In the genomic region with DNA sequence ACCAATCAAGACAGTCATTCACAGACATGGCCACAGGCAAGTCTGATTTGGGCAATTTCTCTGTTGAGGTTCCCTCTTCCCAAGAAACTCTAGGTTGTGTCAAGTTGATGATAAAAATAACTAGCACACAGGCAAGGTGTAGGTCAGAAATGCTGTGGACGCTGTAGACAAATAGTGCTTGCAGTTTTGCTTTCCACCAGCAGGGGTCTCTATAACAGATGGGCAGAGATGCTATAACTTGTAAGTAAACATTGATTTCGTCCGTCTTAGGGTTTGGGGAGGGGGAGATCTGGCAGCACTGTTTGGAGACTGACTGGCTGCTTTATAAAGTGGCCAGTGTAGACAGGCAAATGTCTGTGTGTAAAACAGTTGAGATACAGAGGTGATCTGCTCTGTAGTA, we compare ENCODE assay signal across 8 mouse cellular contexts. TPM values are rescaled to one million over a fixed set of nuclear protein-coding genes. Genes with fewer than 3 reads are reported as not detected.
A peak's percentile ranks its signal among the peaks of the same experiment; 100 is the strongest.
DNase-seq lines count a peak whose midpoint lies in the region; ATAC-seq and TF ChIP-seq lines count a peak whose summit lies in the region.

No protein-coding gene starts in this region.

- no peak overlapping the region for H3K4me3 ChIP-seq in hindbrain, embryonic 14.5 days (replicated peaks; ENCODE audit: low read length)
- no peak overlapping the region for H3K4me3 ChIP-seq in hindbrain, embryonic 13.5 days
- no peak overlapping the region for H3K4me3 ChIP-seq in ES-E14 (ENCODE audit: insufficient read depth in 1 of 2, low read depth in 1 of 2, low read length in 2 of 2, poor library complexity in 1 of 2, severe bottlenecking in 1 of 2)
- no peak overlapping the region for H3K4me3 ChIP-seq in limb, embryonic 14.5 days (replicated peaks; ENCODE audit: low read length)

- H3K27me3 ChIP-seq in hindbrain, embryonic 14.5 days (ENCODE audit: control insufficient read depth, insufficient read depth, low read length), result no peaks in the 10 kb centered on the region
- H3K27me3 ChIP-seq in hindbrain, embryonic 13.5 days, result peaks cover 4% of the 10 kb centered on the region; the same call in 1 of the 2 replicates
- no peaks in the 10 kb centered on the region for H3K27me3 ChIP-seq in limb, embryonic 14.5 days (ENCODE audit: control insufficient read depth, insufficient read depth, low read length)

- no peak for ATAC-seq in hindbrain, embryonic 14.5 days (ENCODE audit: low FRiP score)
- no peak for ATAC-seq in hindbrain, embryonic 13.5 days (ENCODE audit: low FRiP score)
- 0 out of 2 replicates have a peak, but pooled peaks have one; percentile 12 for ATAC-seq in limb, embryonic 14.5 days (ENCODE audit: low FRiP score, low read depth)

- H3K4me1 ChIP-seq in hindbrain, embryonic 14.5 days (replicated peaks; ENCODE audit: control insufficient read depth, insufficient read depth, low read length), result no peaks in the 10 kb centered on the region
- H3K4me1 ChIP-seq in hindbrain, embryonic 13.5 days (replicated peaks), result no peaks in the 10 kb centered on the region
- 0 out of 4 replicates have a peak, but pooled peaks cover 0 to 2% of the 10 kb centered on the region in 2 experiments for H3K4me1 ChIP-seq in ES-E14 (ENCODE audit: control insufficient read depth in 2 of 2, insufficient read depth in 2 of 2, low read length in 2 of 2, poor library complexity in 1 of 2)
- H3K4me1 ChIP-seq in limb, embryonic 14.5 days (ENCODE audit: control insufficient read depth, insufficient read depth, low read length), result no peaks in the 10 kb centered on the region

- in situ Hi-C loops in ES-E14 (cut with MboI; ENCODE audit: low sequenced_read_pairs in 2 of 2, unreplicated experiment in 2 of 2), result loop anchor here in 1 of 2 experiments (5.0 kb wide), 1 partner anchor 80 kb away; no protein-coding TSS in a partner anchor

- peak; percentile 61 for DNase-seq in hindbrain, embryonic 14.5 days (ENCODE audit: low spot score)
- peak; percentile 58 for DNase-seq in A20 (ENCODE audit: low read depth, low spot score)
- DNase-seq in ES-E14 (ENCODE audit: low read depth, low spot score), result peak; percentile 56
- DNase-seq in cerebellum, postnatal 36 days, result peak; percentile 38 to 59
- no peak for DNase-seq in limb, embryonic 14.5 days (ENCODE audit: low spot score)
- peak; percentile 68 to 88 for DNase-seq in spleen, postnatal 4 days (ENCODE audit: low spot score in 2 of 2)
- no peak for DNase-seq in gastrocnemius, postnatal 25 days

- no peaks in the 10 kb centered on the region for H3K9me3 ChIP-seq in hindbrain, embryonic 14.5 days (ENCODE audit: control insufficient read depth, low read length)
- no peaks in the 10 kb centered on the region for H3K9me3 ChIP-seq in hindbrain, embryonic 13.5 days
- no peaks in the 10 kb centered on the region for H3K9me3 ChIP-seq in ES-E14 (ENCODE audit: control insufficient read depth, insufficient read depth, low read depth, low read length)
- H3K9me3 ChIP-seq in limb, embryonic 14.5 days (ENCODE audit: control insufficient read depth, low read length), result no peaks in the 10 kb centered on the region

- 29% methylated on average over 3 of the region's 3 CpGs for WGBS in hindbrain, embryonic 14.5 days
- 17% methylated on average over 3 of the region's 3 CpGs for WGBS in hindbrain, embryonic 13.5 days
- 14% methylated on average over 3 of the region's 3 CpGs for WGBS in limb, embryonic 14.5 days

- H3K36me3 ChIP-seq in hindbrain, embryonic 14.5 days (replicated peaks; ENCODE audit: control insufficient read depth, insufficient read depth), result no peaks in the 10 kb centered on the region
- H3K36me3 ChIP-seq in hindbrain, embryonic 13.5 days, result no peaks in the 10 kb centered on the region
- H3K36me3 ChIP-seq in ES-E14 (ENCODE audit: control insufficient read depth, insufficient read depth, low read length, poor library complexity, severe bottlenecking), result no peaks in the 10 kb centered on the region
- peaks cover 29% of the 10 kb centered on the region for H3K36me3 ChIP-seq in limb, embryonic 14.5 days (ENCODE audit: control insufficient read depth, insufficient read depth, low read length)

- no peak overlapping the region for H3K27ac ChIP-seq in hindbrain, embryonic 14.5 days
- H3K27ac ChIP-seq in hindbrain, embryonic 13.5 days, result no peak overlapping the region
- H3K27ac ChIP-seq in ES-E14 (ENCODE audit: insufficient read depth, low read depth, low read length, poor library complexity, severe bottlenecking), result no peak overlapping the region
- H3K27ac ChIP-seq in limb, embryonic 14.5 days (replicated peaks; ENCODE audit: low read depth, low read length), result no peak overlapping the region

- H3K4me2 ChIP-seq in hindbrain, embryonic 14.5 days (replicated peaks), result no peak overlapping the region
- H3K4me2 ChIP-seq in hindbrain, embryonic 13.5 days, result no peak overlapping the region
- H3K4me2 ChIP-seq in limb, embryonic 14.5 days (replicated peaks; ENCODE audit: low read depth, low read length, severe bottlenecking), result no peak overlapping the region

- no peak for TF ChIP-seq POLR2A in limb, embryonic 14.5 days (IDR thresholded peaks at IDR 0.05; ENCODE audit: borderline replicate concordance, extremely low read depth, insufficient read depth, insufficient read length)

- H3K9ac ChIP-seq in hindbrain, embryonic 14.5 days, result no peak overlapping the region
- H3K9ac ChIP-seq in hindbrain, embryonic 13.5 days, result no peak overlapping the region
- H3K9ac ChIP-seq in ES-E14 (ENCODE audit: insufficient read depth, low read depth, low read length, poor library complexity, severe bottlenecking), result no peak overlapping the region
- H3K9ac ChIP-seq in limb, embryonic 14.5 days (ENCODE audit: low read depth, low read length, severe bottlenecking), result no peak overlapping the region

TF ChIP-seq in ES-E14, 5 proteins besides CTCF, POLR2A, EP300 and RAD21:
- TF ChIP-seq CHD2 (IDR thresholded peaks at IDR 0.05; ENCODE audit: low read depth, low read length) (no peak), MAFK (IDR thresholded peaks at IDR 0.05; ENCODE audit: insufficient read depth, low read depth, low read length) (no peak), ZC3H11A (IDR thresholded peaks at IDR 0.05; ENCODE audit: borderline replicate concordance, low read depth, low read length) (no peak), ZNF384 (IDR thresholded peaks at IDR 0.05; ENCODE audit: low read depth, low read length) (no peak), HCFC1 (IDR thresholded peaks at IDR 0.05; ENCODE audit: borderline replicate concordance, insufficient read depth, low read length) (no peak)

RNA-seq across cellular contexts. Expression of gene Gsn, which starts 35.7 kb away (rescaled TPM):
- 30.2 and 31.4 TPM in 2 replicates for polyA plus RNA-seq in hindbrain, embryonic 14.5 days (2014; fragmentation: Nextera tagmentation; extraction: Ambion mirVana)
- 27.4 and 28.2 TPM in 2 replicates for polyA plus RNA-seq in hindbrain, embryonic 13.5 days (2015; fragmentation: Nextera tagmentation; extraction: Ambion mirVana)
- 78.2 and 165 TPM in 2 replicates for total RNA-seq in ES-E14 (2012; rRNA removed)
- 160 and 163 TPM in 2 replicates for polyA plus RNA-seq in limb, embryonic 14.5 days (2012; rRNA removed)
- 196 and 214 TPM in 2 replicates for polyA plus RNA-seq in limb, embryonic 14.5 days (2014; fragmentation: Nextera tagmentation; extraction: Ambion mirVana)
- total RNA-seq in gastrocnemius, postnatal 25 days (2021), result 100 to 1,000 TPM; 345 to 440 TPM

RNA-seq across cellular contexts. Expression of gene Stom, which starts 44.9 kb away (rescaled TPM):
- polyA plus RNA-seq in hindbrain, embryonic 14.5 days (2014; fragmentation: Nextera tagmentation; extraction: Ambion mirVana), result 24.4 and 26.7 TPM in 2 replicates
- polyA plus RNA-seq in hindbrain, embryonic 13.5 days (2015; fragmentation: Nextera tagmentation; extraction: Ambion mirVana), result 15.1 and 18.6 TPM in 2 replicates
- total RNA-seq in ES-E14 (2012; rRNA removed), result 11.6 and 18.1 TPM in 2 replicates
- 14.0 and 15.1 TPM in 2 replicates for polyA plus RNA-seq in limb, embryonic 14.5 days (2012; rRNA removed)
- 19.1 and 23.8 TPM in 2 replicates for polyA plus RNA-seq in limb, embryonic 14.5 days (2014; fragmentation: Nextera tagmentation; extraction: Ambion mirVana)
- total RNA-seq in gastrocnemius, postnatal 25 days (2021), result 10 to 100 TPM; 11.8 to 25.2 TPM

Comparison
In these comparisons a context has a peak if more than half of its experiments do, and no peak if none do; other contexts are left out.
1. DNase-seq: peak in hindbrain, embryonic 14.5 days (single experiment), A20 (single experiment), ES-E14 (single experiment), cerebellum, postnatal 36 days (2 of 2) and spleen, postnatal 4 days (2 of 2); none in limb, embryonic 14.5 days (single experiment) and gastrocnemius, postnatal 25 days (single experiment).